Mouse (Mus musculus) olfactory bulb, adult 2 months (tissue): Measurements from ENCODE around the gene Mib2.

ENCODE experiments used
- CTCF ChIP-seq: fragments of 200-500 bp; IDR thresholded peaks from 2 replicates; pipeline ENCODE4 v1.5.1; 2012; ENCODE audit warnings: low read depth, mild to moderate bottlenecking, low read length, moderate library complexity; ENCODE audit not compliant: insufficient read depth
- POLR2A ChIP-seq: fragments of 200-500 bp; IDR thresholded peaks from 2 replicates; pipeline ENCODE4 v1.6.1; 2012; ENCODE audit warnings: mild to moderate bottlenecking, low read depth, low read length, moderate library complexity; ENCODE audit not compliant: insufficient read depth

DNA sequence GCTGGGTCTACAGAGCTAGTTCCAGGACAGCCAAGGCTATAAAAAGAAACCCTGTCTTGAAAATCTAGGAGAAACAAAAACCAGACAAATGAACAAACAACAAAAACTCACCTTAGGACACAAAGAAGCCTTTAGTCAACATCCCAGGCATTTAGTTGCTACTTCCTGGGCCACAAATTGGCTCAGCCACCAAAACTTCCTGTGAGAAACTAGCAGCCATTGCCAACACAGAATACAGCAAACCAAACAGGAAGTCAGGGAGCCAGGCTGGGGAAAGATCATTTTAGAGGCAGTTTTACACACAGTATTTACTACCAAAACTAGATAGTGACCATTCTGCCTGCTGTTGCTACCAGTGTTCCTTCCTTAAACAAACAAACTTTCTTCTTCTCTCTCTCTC is 2.1 kb downstream of the Mib2 start:
- TF ChIP-seq CTCF (no peak), POLR2A (no peak)
